Mouse (Mus musculus) heart, adult 8-10 months (tissue): ENCODE measurements around the gene Rab7b. TPM values are rescaled to one million over a fixed set of nuclear protein-coding genes. Genes with fewer than 3 reads are reported as not detected.

Experiments used
- DNase-seq: peaks from one replicate; pipeline ENCODE4 v3.0.0; 2022; ENCODE audit warnings: low spot score
- total RNA-seq, 4 experiments: library from RNA; stranded (reverse); gene quantifications; 2 replicates each; pipeline ENCODE4 v1.2.4; 2022

Rab7b gene
- total RNA-seq, 4 experiments from 2014 or later: 2.3 to 3.8 (median 3.2) TPM

DNA sequence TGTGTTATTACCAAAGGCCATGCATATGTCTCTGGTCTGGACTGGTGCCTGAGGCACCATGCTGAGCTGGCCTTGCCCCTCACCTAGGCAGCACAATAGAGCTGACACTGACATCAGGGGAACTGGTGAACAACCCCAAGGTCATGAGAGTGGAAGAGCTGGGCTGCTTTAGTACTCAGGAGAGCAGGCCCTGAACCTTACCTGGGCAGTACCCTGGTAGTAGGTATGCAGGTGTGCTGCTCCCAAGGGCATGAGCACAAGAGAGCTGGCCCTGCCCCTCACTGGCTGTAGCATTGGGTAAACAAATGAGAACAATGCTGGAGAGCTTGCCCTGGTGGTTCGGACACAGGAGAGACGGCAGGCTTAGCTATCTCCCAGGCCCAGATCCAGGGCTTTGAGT, 6.8 kb downstream of the Rab7b start:
- no peak for DNase-seq

DNA sequence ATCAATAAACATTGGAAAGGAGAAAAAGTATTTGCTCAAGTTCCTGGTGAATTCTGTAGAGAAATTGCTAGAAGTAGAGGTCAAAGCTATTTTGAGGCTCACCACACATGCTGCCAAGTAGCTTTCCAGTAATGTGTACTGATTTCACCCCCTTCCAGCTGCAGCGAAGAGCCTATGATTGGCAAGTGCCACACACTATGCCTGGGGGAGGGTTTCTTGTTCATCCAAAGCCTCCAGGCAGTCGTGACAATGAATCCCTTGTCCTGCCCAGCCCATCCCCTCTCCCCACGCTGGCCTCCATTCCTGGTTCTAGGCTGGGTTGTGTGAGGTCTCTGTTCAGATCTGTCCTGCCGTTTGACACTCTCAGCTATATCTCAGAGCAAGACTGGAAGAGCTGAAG, 7.8 kb downstream of the Rab7b start:
- no peak for DNase-seq

DNA sequence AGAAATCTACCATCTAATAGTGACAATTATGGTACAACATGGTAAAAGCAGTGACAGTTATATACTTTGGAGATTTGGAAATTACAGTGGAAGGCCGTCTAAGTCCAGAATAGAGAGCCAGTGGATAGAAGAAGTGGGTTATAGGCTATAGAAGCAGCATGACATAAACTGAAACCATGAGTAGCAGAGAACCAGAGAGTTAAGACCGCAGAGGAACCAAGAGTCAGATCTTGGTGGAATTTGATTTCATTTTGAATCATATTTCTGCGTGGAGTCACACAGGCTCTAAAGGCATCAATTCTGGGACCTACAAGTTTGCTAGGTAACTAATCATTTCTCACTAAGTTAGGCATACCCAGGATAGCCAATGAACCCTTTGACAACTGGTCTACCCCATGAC, 10.3 kb downstream of the Rab7b start:
- no peak for DNase-seq

DNA sequence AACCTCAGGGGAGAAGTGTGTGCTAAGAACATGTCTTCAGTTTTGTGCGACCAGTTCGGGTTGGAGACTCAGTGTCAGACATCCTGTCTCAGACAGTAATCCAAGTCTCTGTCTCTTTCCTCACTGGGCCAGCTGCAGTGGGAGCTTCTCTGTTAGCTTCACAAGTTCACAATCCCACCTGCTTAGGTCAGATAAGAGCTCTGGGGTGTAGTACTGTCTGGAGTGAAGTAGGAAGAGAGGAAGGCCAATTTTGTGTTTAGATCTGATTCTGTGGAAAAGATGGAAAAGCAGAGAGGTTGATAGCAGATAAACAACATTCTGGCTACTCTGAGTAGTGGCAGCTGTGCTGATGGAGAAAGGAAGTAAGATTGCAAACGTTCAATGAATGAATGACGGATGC, 11.1 kb downstream of the Rab7b start:
- DNase-seq: no peak

DNA sequence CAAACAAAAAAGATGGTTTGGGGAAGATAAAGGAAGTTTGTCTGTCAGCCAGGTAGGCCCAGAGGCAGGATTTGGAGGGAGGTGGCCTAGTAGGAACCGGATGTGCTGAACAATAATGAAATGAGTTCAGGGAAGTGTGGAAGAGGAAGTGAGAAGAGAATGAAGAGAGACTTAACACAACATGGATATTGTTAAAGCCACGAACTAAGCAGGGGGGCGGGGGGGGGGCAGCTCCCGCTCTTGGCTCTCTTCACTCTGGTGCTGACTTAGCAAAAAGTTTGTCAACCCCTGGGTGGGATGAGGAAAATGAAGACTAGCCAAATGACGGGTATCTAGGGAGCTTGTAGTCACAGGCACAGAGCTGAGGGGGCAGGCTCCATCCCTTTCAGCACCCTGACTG, 12.0 kb downstream of the Rab7b start:
- no peak for DNase-seq

DNA sequence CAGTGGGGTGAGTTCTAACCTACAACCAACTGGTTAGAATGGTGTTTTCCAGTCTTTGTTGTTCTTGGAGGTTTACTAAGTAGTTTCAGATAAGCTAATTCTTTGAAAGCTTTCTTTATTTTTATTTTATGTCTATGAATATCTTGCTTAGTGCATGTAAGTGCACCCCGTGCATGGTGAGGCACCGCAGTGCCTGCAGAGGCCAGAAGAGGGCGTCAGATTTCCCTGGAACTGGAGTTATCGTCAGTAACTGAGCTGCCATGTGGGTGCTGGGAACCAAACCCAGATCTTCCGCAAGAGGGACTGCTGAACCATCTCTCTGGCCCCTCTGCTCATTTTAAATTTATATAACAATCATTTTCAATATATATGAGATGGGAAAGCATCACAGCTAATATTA, 12.9 kb downstream of the Rab7b start:
- no peak for DNase-seq

DNA sequence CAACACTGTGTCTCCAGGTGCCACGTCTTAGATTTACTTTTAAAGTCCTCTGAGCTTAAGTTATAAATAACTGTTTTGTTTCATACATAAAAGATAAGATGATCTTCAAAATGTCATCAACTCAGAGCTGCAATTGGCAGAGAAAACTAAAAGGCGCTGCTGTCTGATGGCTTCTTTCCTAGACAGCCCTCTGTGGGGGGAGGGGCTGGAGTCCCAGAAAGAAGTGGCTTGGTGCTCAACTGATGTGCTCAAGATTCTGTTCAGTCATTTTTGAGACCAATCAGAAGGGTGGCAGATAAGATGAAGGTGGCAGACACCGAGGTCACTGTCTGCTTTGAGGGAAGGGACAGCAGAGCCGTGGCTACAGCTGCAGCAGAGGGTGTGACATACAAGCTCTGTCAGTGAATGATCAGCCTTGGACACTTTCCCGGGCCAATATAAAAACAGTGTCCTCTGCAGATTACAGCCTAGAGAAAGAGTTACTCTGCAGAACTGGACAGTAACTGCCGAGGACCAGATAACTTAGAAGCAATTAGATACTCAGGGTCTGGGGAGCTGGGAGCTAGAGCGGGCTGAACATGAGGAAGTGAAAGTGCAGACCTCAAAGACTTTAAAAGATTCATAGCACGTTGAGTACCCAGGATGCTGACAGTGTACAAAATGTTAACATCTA, 13.7 kb downstream of the Rab7b start:
- DNase-seq: no peak

DNA sequence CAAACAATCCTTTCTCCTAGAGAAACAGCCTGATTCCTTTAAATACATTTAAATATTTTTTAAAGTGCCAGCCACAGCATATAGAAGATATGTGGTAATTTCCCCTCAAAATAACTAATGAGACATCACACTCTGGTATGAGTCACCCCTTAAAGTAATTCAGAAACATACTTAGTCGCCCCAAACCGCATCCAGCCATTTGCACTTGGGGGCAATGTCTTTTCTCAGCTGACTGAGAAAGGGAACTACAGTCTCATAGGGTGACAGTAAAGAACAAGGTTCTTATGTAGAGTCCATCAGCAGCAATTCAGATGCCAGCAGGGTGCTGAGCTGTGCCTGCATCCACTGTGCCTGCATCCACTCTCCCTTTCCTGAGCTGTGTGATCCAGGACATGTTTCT, 15.0 kb downstream of the Rab7b start:
- DNase-seq: no peak

DNA sequence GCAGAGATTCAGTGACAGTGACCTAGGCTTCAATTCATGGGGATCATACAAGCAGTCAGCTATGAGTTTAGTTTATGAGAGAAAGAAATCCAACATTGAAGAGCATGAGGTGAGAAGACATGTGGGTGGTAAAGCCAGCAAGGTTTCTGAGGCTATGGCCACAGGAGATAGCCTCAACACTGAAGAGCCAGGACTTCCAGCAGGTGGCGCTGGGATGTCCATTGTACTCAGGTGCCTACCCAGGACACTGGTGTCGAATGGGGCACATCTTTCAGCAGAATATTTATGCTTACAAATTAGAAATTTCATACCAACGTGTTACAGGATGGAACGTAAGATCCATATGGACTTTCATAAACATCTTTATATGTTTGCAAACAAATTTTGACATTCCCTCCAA, 19.8 kb downstream of the Rab7b start:
- DNase-seq: peak; percentile 28

DNA sequence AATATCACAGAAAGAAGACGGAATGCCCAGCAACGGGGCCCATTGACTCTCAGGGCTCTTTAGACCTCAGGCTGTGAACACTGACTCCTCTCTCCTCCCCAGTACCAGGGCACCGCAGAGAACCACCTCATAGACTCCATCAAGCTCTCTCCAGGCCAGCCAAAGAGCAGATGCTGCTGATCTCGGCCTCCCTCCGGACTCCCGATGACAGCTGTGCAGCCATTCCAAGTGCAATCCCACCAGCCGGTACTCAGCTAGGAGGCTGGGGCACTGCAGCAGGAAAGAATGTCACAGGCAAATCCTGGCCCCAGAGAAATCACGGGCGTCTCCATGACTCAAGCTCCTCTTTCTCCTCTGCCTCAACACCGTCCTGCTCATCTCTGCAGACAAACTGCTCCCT, 23.0 kb downstream of the Rab7b start:
- DNase-seq: no peak

DNA sequence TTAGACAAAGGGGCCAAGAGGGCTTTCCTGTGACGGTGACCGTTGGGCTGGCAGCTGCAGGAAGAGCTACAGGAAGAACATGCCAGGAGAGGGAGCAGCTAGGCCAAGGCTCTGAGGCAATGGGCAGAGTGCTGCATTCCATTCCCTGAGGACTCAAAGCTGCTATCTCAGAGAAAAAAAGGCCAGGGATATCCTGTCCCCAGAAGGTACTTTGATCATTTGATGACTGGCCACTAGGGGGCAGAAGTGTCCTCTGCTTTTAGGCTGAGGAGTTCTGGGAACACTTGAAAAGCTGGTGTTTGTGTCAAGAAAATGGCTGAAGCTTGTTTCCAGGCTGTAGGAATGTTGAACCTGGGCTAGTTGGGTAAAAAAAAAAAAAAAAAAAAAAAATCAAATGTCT, 23.9 kb downstream of the Rab7b start:
- DNase-seq: peak; percentile 83

DNA sequence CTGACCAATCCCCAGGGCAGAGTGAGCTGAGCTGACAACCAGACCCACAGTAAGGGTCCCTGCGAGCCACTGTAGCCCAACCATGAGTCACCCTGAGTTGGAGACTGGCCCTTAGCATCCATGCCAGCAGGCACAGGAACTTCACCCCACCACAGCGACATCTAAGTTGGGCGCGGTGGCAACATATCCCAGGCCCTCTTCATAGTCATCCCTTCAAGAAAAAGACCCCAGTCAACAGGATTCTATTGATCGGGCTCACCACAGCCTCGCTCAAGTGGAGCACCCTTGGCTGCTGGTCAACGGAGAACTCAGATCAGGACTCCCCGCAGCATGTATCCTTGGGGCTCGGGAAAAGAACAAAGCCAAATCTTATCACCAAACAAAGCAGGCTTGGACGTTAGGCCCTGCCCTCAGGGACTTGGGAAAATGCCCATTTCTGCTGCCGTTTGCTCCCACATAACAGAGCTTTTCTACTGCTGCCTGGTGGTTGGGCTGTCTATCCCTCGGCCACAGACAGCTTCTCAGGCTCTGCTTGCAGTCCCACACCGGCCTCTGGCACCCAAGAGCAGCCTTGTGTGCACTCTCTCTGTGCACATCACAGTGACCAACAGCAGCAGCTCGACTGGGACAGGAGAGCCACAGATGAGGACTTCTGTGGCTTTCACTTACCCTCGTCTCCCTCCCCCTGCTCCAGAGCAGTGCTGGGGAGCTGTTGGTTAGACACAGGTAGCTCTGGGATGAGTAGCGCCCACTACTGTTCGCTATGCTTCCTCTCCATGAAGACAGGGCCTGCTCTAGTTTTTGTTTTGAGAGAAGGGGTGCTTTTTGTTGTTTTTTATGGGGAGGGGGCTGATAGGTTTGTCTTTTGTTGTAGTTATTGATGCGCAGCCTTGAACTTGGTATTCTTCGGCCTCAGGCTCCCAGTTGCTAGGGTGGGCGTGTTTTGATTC, 26.2 kb downstream of the Rab7b start:
- no peak for DNase-seq

DNA sequence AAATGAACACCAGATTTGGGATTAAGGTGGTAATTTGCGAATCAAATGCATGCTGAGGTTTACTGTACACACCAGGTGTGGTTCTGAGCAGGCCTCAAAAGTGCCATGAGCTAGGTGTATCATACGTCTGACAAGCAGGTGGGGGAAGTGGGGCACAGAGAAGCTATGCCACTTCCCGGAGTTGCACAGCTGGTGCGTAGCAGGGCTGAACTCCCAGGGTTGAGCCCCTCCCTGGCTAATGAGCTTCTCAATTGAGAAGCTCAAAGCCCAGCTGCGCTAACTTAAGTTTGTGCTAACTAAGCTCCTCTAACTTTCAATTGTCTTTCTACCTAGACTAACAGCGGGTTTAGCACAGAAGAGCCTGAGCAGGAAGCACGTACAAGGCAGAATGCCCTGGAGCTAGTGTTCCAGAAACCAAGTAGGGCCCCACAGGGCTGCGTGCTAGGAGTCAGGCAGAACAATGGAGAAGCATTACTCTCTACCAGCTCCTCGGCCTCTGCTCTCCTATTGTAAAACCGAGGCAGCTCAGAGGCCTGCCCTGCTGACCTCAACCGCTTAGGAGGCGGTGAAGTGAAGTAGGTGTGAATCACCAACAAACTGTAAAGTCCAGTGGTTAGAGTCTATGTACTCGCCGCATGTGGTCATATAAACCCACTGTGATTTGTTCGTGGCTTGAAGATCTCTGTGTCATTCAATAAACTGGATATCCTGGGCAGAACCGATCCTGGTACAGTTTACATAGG, 30.6 kb downstream of the Rab7b start:
- DNase-seq: no peak

DNA sequence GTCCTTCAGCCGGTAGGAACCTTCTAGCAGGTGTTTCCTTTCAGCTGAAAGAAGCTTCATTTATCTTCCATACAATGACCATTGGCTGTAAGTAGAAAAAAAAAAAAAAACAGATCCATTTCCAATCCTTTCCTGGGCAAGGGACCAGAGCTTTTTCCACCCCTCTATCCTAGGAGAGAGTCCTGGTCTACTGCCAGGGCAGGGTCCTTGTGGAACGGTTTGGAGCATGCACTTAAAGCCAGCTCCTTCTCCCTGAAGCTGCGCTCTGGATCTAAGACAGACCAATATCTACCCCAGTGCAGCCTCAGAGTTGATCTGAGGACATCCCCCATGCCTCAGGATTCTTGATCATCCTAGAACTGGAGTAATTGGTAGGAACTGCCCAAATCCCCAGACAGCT, 33.5 kb downstream of the Rab7b start:
- no peak for DNase-seq

DNA sequence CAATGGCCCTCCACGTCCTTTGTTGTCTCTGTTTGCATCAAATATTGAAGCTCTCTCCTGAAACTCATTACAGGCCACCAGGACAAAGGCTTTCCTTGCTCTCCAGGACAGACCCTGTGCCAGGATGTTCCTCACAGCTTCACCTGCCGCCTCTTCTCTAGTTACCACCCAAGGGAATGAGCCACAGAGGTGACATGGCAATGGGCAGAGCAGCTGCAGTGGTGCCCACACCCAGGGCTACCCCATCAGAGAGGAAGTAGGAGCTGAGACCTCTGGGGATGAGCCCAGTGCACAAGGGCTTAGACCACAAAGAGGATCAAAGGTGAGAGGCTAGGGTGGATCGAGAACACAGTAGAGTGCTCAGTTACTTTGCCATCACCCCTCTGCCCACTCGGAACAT, 35.1 kb downstream of the Rab7b start:
- DNase-seq: no peak

DNA sequence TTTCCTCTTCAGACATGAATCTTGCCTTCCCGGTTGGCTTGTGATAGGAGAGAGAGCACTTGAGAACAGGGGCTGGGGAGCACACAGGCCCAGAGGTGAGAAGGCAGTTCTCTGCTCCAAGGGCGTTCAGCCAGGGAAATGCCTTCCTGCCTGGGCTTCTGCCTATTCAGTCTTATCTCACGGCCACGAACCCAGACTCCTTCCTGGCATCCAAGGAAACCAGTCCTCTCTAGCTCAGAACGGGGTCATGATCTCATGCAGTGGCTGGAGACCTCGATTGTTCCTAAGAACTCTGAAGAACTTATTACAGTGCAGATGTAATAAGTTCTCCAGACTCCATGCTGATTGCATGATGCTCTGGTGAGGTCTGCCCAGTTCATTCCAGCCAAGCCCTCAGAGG, 38.1 kb downstream of the Rab7b start:
- no peak for DNase-seq

DNA sequence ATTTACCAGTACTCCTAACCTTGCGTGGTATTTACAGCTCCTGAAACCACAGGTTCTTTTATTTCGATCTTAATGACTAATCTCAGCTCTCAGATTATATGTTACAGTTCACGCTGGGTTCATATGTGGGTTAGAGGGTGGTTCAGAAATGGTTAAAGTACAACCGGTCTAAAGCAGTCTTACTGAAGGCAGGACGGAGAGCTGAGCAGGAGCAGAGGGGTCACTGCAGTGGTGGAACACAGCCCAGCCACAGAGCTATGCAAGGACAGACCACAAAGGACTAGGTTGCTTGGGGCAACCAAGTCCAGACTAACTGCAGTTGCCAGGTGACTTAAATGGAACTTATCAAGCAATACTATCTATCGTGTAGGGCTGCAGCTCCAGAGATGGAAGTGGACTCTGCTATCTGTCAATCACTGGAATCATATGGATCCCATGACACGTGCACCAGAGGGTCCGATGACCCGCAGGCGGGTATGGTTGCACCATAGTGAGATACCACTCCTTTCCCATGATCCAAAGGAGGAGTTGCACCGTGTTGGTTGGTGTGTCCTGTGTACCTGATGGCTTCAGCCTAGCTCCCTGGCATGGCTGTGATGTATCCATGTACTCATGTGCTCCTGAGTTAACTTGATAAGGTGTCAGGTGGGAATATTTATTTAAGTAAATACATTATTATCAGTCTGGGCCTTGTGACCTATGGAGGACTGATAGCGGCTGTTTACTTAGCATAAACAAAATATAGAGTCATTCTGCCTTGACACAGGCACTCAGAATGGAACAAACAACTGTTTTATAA, 42.3 kb downstream of the Rab7b start:
- DNase-seq: no peak

DNA sequence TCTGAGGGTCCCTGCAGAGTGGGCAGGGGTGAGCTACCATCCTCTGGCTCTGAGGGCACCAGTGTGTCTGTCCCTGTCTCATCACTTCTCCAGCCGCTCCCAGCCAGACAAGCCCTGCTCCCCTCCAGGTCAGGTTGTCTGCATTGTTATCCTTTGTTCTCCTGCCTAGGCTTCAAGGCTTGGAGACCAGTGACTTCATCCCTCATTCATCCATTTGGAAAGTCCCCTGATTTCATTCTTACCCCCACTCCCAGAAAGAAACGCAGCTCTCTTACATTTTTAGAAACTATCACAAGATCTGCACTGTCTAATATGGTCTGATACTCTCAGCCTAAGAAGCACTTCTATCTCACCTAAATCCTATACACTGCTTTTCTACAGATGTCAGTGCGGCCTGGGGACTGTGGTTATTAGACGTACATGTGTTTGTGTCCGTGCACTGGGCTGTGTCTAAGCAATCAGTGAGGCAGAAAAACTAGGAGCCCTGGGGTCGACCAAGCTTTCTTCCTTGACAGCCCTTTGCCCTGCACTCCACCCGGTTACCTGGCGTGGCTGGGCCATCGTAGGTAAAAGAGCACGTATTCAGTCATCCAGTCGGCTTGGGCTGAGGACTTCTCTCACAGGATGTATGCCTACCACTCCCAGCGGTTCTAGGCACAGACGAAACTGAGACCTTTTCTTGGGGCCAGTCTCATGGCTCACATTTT, 45.1 kb downstream of the Rab7b start:
- DNase-seq: no peak

DNA sequence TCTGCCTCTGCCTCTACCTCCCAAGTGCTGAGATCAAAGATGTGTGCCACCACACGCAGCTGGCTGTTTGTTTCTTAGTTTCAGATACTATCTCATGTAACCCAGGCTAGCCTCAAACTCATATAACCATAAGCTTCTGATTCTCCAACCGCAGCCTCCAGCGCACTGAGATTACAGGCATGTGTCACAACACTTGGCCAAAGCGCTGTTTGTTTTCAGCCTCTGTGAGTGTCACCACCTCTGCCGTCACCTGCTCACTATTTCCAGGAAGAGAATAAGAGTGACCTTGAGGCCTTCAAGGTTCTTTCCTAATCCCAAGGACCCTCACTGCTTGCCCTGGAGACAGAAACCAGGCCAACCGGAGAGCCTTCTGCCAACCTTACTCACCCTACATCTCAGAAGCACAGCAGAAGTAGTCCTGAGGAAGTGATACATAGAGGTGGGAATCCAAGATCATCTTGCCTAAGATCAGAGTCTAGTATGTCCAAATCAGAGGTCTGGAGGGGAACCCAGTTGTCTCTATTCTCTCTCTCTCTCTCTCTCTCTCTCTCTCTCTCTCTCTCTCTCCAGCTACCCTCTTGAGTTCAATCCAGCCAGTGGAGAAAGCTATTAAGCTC, 46.3 kb downstream of the Rab7b start:
- DNase-seq: no peak

DNA sequence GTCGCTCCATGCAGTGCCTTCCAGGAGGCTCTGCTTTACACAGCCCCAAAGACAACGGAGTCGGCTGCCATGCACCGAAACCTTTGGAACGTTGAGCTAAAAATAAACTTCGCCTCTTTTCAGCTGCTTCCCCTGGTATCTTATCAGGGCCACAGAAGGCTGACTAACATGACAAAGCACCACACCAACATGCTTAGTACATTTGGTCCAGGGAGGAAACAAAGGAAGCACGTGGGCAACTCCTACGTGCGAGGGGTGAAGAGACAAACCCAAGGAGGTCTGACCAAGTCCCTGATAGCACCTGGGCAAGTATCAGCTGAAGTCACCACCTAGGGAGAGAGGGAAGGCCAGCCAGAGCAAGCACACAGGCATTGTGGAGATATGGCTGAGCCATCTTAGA, 48.0 kb downstream of the Rab7b start:
- no peak for DNase-seq

DNA sequence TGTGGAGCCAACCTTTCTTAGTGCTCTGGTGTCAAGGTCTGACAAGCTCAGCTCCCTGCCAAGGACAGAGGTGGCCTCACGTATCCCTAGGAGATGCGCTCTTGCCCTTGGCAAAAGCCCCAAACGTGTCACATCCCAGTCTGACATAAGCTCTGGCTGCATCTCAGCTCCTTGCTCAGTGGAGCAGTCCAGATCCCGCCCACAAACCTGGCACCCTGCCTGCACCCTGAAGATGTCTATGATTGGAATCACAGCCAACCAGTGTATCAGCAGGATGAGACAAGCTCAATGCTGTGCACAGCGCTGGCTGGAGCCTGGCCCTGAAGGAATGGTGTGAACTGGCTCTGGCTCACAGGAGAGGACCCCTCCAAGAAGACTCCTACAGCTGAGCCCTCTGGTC, 48.8 kb downstream of the Rab7b start:
- peak; percentile 53 for DNase-seq
